Mouse (Mus musculus): Measurements from ENCODE around the gene Tex36. TPM values are rescaled to one million over a fixed set of nuclear protein-coding genes. Genes with fewer than 3 reads are reported as not detected.

Tex36 gene
- not detected for polyA plus RNA-seq (2017; shearing (Covaris generic))

GRCm38 (mm10) chr7:133602058-133602457 lies at the start of gene Tex36:
Tex36 (minus strand) TSS chr7:133602158.

GRCm38 (mm10) chr7:133637361-133638305 lies 35.7 kb upstream of the Tex36 start, which contains the start of gene Edrf1:
Edrf1 (plus strand) TSS chr7:133637543.

Other genes with a start within 250 kb of the Tex36 start
- 10 to 100 TPM; 30.1 to 32.6 TPM for gene Edrf1, start 35.4 kb upstream of the Tex36 start, polyA plus RNA-seq (2017; shearing (Covaris generic))
- under 1 TPM; 0.23 to 0.40 TPM for gene Mmp21, start 77.9 kb upstream of the Tex36 start, polyA plus RNA-seq (2017; shearing (Covaris generic))
- 100 to 1,000 TPM; 154 to 171 TPM for gene Bccip, start 107.2 kb upstream of the Tex36 start, polyA plus RNA-seq (2017; shearing (Covaris generic))
- gene Uros, start 107.9 kb upstream of the Tex36 start, polyA plus RNA-seq (2017; shearing (Covaris generic)): 10 to 100 TPM; 40.7 to 50.3 TPM
- under 1 TPM in 1 of 2 experiments, not detected in 1; 0.27 TPM for gene Fank1, start 174.7 kb upstream of the Tex36 start, polyA plus RNA-seq (2017; shearing (Covaris generic))
- gene Dhx32, start 180.6 kb upstream of the Tex36 start, polyA plus RNA-seq (2017; shearing (Covaris generic)): 10 to 100 TPM; 23.6 to 28.9 TPM

Data from inflammation-experienced regulatory T-cells (primary cell).